ENCODE assay signal across 25 mouse cellular contexts in the genomic region with DNA sequence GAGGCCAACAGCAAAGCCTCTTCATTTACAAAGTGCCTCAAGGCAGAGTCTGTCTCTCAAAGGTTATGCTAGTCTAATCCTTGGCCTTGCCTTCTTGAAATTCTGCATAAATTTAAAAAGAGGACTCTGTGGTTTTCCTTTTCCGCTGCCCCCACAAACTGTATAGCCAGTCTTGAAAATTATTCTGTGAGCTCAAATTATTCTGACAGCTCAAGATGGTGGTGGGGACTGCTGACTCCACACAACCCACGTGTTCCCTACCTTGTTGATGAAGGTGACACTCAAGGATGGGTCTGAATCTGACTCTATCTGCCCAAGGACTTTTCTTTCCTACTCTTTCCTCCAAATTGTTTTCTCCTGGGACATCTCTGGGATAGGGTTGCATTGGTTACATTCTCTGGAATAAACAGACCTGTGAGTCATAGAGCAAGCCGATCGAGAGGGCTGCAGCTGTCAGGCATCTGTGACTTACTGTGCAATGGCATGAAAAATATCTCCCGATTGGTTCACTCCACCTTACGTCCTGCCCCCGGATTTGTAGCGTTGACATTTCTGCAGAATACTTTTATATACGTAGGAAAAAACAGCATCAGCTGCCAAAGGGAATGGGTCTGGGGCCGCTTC. TPM values are rescaled to one million over a fixed set of nuclear protein-coding genes. Genes with fewer than 3 reads are reported as not detected.
DNase-seq lines count a peak whose midpoint lies in the region; ATAC-seq lines count a peak whose summit lies in the region.
"Had no signal": no experiment of that assay in that cellular context is flagged by ENCODE, and none has a peak within 500 bp of the region (broad histone marks: within the 10 kb centered on the region; RNA-seq: fewer than 3 reads in every experiment).

No protein-coding gene starts in this region.

- no peaks in the 10 kb centered on the region for H3K36me3 ChIP-seq in intestine, embryonic 16.5 days (ENCODE audit: control insufficient read depth, insufficient read depth, low read length)
- H3K36me3 ChIP-seq: hindbrain, embryonic 15.5 days; limb, embryonic 15.5 days; midbrain, embryonic 12.5 days; neural tube, embryonic 15.5 days had no signal

- H3K4me3 ChIP-seq in intestine, embryonic 16.5 days (ENCODE audit: low read length), result no peak overlapping the region
- H3K4me3 ChIP-seq: hindbrain, embryonic 15.5 days; left cerebral cortex, adult 2 months; limb, embryonic 15.5 days; midbrain, embryonic 12.5 days; neural tube, embryonic 15.5 days had no signal

- 67% methylated on average over 10 of the region's 10 CpGs for WGBS in intestine, embryonic 16.5 days

- H3K27me3 ChIP-seq in intestine, embryonic 16.5 days (replicated peaks; ENCODE audit: control insufficient read depth, insufficient read depth, low read length), result no peaks in the 10 kb centered on the region
- H3K27me3 ChIP-seq: hindbrain, embryonic 15.5 days; limb, embryonic 15.5 days; midbrain, embryonic 12.5 days; neural tube, embryonic 15.5 days had no signal

- H3K9ac ChIP-seq in intestine, embryonic 16.5 days (ENCODE audit: low read depth, low read length), result no peak overlapping the region
- H3K9ac ChIP-seq: hindbrain, embryonic 15.5 days; limb, embryonic 15.5 days; liver, postnatal 0 days; midbrain, embryonic 12.5 days; neural tube, embryonic 15.5 days had no signal

- H3K9me3 ChIP-seq in intestine, embryonic 16.5 days (ENCODE audit: control insufficient read depth, low read length), result no peaks in the 10 kb centered on the region
- H3K9me3 ChIP-seq: hindbrain, embryonic 15.5 days; limb, embryonic 15.5 days; midbrain, embryonic 12.5 days; neural tube, embryonic 15.5 days had no signal

- no peak overlapping the region for H3K4me2 ChIP-seq in intestine, embryonic 16.5 days (ENCODE audit: low read depth, low read length)
- H3K4me2 ChIP-seq: heart, embryonic 11.5 days; hindbrain, embryonic 15.5 days; limb, embryonic 15.5 days; midbrain, embryonic 12.5 days; neural tube, embryonic 15.5 days had no signal

- peak; percentile 64 to 67 for ATAC-seq in hematopoietic stem cell, adult 5-6 weeks (replicated peaks in 1 of 2; ENCODE audit: insufficient read depth in 1 of 2, low FRiP score in 2 of 2, low TSS enrichment in 1 of 2, low read depth in 1 of 2, poor library complexity in 2 of 2, severe bottlenecking in 2 of 2)
- ATAC-seq in activated CD4-positive, CD25-positive, alpha-beta regulatory T cell, adult 4 months, result no peak
- ATAC-seq in intestine, embryonic 16.5 days, result no peak
- ATAC-seq: liver, postnatal 0 days had no signal

- DNase-seq in adrenal gland, adult 2 months, result peak; percentile 45
- no peak for DNase-seq in adrenal gland, adult 18-20 months (ENCODE audit: low spot score in 2 of 2)
- DNase-seq in 3T3-L1 (ENCODE audit: low read depth, low spot score), result peak; percentile 89
- DNase-seq in adrenal gland, postnatal 25 days, result peak; percentile 6
- no peak for DNase-seq in layer of hippocampus, adult 9-11 months
- DNase-seq: cerebellum, postnatal 25 days; gastrocnemius, postnatal 25 days; heart, postnatal 14 days; kidney, adult 11 months; kidney, postnatal 14 days; liver, postnatal 0 days; lung, postnatal 14 days; retina, postnatal 1 day; right cerebral cortex, postnatal 4 days; thymus, postnatal 14 days had no signal

- H3K4me1 ChIP-seq in intestine, embryonic 16.5 days (ENCODE audit: control insufficient read depth, insufficient read depth, low read length), result no peaks in the 10 kb centered on the region
- H3K4me1 ChIP-seq: hindbrain, embryonic 15.5 days; limb, embryonic 15.5 days; midbrain, embryonic 12.5 days; neural tube, embryonic 15.5 days had no signal

- H3K27ac ChIP-seq in intestine, embryonic 16.5 days (ENCODE audit: low read length), result no peak overlapping the region
- H3K27ac ChIP-seq: hindbrain, embryonic 15.5 days; left cerebral cortex, adult 2 months; limb, embryonic 15.5 days; midbrain, embryonic 12.5 days; neural tube, embryonic 15.5 days had no signal

RNA-seq across cellular contexts. Expression of gene Mybpc1, which starts 26.5 kb away (rescaled TPM):
- 1 to 10 TPM in 1 of 2 experiments, under 1 TPM in 1; 0.12 to 1.1 TPM for total RNA-seq in adrenal gland, adult 2 months (2021)
- polyA plus RNA-seq in adrenal gland, adult 2 months (2012; rRNA removed), result 0.15 and 0.40 TPM in 2 replicates
- 1 to 10 TPM in 1 of 2 experiments, under 1 TPM in 1; 0.60 to 4.3 TPM for total RNA-seq in adrenal gland, adult 18-20 months (2021)
- 1.0 and 1.4 TPM in 2 replicates for total RNA-seq in adrenal gland, postnatal 25 days (2021)
- total RNA-seq in hematopoietic stem cell, adult 5-6 weeks (2017), result not detected in 2 replicates
- polyA plus RNA-seq in activated CD4-positive, CD25-positive, alpha-beta regulatory T cell, adult 4 months (2017; shearing (Covaris generic)), result not detected
- polyA plus RNA-seq in intestine, embryonic 16.5 days (2015; fragmentation: Nextera tagmentation; extraction: Ambion mirVana), result 1.9 and 2.8 TPM in 2 replicates

RNA-seq across cellular contexts. Expression of gene Spic, which starts 53.4 kb away (rescaled TPM):
- total RNA-seq in adrenal gland, adult 2 months (2021), result under 1 TPM; 0.28 to 0.78 TPM
- polyA plus RNA-seq in adrenal gland, adult 2 months (2012; rRNA removed), result 0.09 and 0.21 TPM in 2 replicates
- total RNA-seq in adrenal gland, adult 18-20 months (2021), result under 1 TPM in 1 of 2 experiments, not detected in 1; 0.58 TPM
- 2.4 and 2.5 TPM in 2 replicates for total RNA-seq in adrenal gland, postnatal 25 days (2021)
- 2.8 and 3.6 TPM in 2 replicates for total RNA-seq in hematopoietic stem cell, adult 5-6 weeks (2017)
- polyA plus RNA-seq in activated CD4-positive, CD25-positive, alpha-beta regulatory T cell, adult 4 months (2017; shearing (Covaris generic)), result 1 to 10 TPM in 1 of 2 experiments, not detected in 1; 3.4 TPM
- polyA plus RNA-seq in intestine, embryonic 16.5 days (2015; fragmentation: Nextera tagmentation; extraction: Ambion mirVana), result 0.56 and 2.1 TPM in 2 replicates
- total RNA-seq: gastrocnemius, postnatal 25 days; layer of hippocampus, adult 8-10 months; left cerebral cortex, adult 2 months had no signal
- polyA plus RNA-seq: heart, embryonic 11.5 days; hindbrain, embryonic 15.5 days; midbrain, embryonic 12.5 days; neural tube, embryonic 15.5 days had no signal

Comparison
In these comparisons a context has a peak if more than half of its experiments do, and no peak if none do; other contexts are left out.
1. DNase-seq: peak in adrenal gland, adult 2 months (single experiment), 3T3-L1 (single experiment) and adrenal gland, postnatal 25 days (single experiment); none in adrenal gland, adult 18-20 months (0 of 2) and layer of hippocampus, adult 9-11 months (single experiment).
2. ATAC-seq: peak in hematopoietic stem cell, adult 5-6 weeks (2 of 2); none in activated CD4-positive, CD25-positive, alpha-beta regulatory T cell, adult 4 months (single experiment) and intestine, embryonic 16.5 days (single experiment).